Mouse (Mus musculus) megakaryocyte, embryonic 14.5 days (primary cell): ENCODE results near the gene Ctdnep1.

Experiments
- FLI1 ChIP-seq: IDR thresholded peaks from 2 replicates; pipeline ENCODE4 v1.6.1; 2012; ENCODE audit warnings: low read length, inconsistent platforms, mixed read lengths
- GATA1 ChIP-seq: IDR thresholded peaks from 3 replicates; pipeline ENCODE4 v1.6.1; 2012; ENCODE audit warnings: mixed read lengths, low read length, inconsistent platforms, borderline replicate concordance

GRCm38 (mm10) chr11:70010033-70010432 is 29.1 kb downstream of the Ctdnep1 start:
- TF ChIP-seq FLI1: no peak
- no peak for TF ChIP-seq GATA1
